Mouse (Mus musculus) spleen, postnatal 4 days (tissue): ENCODE measurements around the gene Pced1b.
"Not testable (repeated sequence)": the region's sequence is repeated elsewhere in the genome, so short reads cannot be mapped to it uniquely, and the experiment has no call there.

Source experiments
- DNase-seq, 2 experiments: peaks; one replicate each; pipeline ENCODE4 v3.0.0; 2022; ENCODE audit warnings: low spot score in 2 of 2

Pced1b gene

DNA sequence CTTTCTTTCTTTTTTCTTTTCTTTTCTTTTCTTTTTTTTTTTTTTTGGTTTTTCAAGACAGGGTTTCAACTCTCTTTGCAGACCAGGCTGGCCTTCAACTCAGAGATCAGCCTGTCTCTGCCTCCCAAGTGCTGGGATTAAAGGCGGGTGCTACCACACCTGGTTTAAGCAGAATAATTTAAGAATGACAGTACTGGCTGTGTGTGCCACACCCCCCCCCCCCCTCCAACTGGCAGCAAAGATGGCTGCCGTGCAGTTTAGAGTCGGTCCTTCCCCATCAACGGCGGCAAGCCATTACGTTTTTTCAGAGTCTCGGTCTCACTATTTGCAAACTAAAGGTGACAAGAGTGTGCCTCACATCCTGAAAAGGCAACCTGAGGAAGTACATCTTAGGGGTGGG, 124.0 kb downstream of the Pced1b start:
- no peak for DNase-seq

DNA sequence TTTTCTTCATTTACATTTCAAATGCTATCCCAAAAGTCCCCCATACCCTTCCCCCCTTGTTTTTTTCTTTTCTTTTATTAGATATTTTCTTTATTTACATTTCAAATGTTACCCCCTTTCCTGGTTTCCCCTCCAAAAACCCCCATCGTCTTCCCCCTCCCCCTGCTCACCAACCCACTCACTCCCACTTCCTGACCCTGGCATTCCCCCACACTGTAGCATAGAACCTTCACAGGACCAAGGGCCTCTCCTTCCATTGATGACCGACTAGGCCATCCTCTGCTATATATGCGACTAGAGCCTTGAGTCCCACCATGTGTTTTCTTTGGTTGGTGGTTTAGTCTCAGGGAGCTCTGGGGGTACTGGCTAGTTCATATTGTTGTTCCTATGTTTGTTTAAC, 125.1 kb downstream of the Pced1b start:
- DNase-seq = not testable (repeated sequence)

DNA sequence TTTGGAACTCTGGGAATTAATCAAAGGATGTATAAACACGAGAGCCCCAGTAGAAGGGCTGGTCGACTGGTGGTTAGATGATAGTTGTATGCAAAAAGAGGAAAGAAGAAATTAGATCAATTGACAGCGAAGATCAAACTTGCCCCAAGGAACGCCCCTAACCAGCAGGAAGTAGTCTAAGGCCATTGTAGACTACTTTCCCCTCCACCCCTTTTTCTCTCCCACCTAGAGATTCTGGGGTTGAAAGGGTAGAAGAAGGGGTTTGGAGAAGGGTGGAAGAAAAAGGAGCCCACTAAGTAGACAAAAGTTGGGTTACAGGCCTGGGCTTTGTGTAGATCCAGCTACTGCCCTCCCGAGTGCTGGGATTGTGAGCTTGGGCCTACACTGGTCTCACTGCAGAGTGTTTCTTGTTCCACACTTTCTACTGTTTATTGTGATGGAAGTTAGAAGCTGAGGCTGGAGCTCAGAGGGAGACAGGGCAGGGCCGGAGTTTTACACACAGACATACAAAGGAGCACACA, 125.8 kb downstream of the Pced1b start:
- DNase-seq = no peak

DNA sequence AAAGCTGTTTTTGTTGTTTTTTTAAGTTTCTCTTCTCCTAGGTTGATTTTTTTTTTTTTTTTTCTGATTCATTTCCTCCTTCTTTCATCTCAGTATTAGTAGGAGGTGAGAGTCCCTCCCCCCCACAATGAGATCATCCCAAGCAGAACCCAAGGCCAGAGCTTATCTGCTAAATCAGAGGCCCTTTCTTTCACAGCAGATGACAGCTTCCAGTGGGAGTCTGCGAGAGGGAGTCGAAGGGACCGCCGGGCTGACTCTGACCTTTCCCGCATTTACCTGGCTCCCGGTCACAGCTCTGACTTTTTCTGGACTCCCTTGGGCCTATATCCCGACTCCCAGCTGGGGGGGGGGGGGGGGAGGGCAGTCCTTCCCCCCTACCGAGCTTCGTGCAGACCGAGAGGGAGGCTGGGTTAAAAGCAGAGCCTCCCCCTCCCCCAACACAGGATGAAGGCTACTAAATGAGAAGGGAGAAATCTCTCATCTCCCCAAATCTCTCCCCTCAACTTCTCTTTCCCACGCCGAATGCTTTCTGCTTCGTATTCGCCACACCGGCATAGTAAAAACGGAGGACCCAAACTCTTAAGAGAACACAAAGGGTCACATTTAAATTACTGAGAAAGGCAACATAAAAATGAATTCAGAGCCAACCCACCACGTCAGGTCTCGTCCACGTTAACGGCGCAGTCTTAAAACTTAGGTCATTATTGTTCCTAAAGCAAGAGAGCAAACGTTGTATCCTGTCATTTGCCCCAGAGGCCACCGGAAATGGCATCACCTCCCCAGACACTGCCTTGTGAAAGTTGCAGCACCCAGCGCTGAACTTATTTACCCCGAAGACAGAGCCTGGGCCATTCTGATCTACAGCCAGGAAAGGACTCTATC, 126.5 kb downstream of the Pced1b start:
- DNase-seq = peak; percentile 51 to 78

DNA sequence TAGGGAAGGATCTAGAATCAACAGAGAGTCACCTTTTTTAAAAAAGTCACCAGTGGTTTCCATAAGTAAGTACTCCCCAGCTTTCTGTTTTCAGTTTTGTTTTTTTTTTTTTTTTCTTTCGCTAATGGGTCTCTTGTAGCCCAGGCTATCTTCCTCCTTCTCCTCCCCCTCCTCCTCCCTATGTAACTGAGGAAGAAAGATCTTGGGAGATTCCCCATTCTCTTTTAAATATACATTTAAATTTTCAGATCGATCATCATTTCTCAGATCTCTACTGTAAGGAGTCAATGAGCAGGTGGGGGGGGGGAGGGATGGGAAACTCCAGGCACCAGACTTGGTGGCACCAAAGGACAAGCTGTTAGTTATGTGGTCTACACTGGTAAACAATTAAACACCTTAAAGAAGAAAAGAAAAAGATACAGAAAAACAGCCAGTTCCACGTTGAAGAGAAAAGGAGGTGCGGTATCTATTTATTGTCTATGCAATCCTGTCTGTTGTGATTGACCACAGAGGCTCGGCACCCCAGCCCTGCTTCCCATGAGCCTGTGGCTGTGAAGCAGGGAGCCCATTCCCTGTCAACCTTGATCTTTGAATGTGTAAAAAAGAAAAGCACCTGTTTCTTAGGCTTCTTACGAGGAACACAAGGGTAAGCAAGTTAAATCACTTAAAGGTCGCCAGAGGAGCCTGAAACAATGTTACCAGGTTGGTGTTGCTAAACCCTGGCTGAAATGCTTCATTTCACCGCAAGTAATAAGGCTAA, 127.4 kb downstream of the Pced1b start:
- DNase-seq = no peak

DNA sequence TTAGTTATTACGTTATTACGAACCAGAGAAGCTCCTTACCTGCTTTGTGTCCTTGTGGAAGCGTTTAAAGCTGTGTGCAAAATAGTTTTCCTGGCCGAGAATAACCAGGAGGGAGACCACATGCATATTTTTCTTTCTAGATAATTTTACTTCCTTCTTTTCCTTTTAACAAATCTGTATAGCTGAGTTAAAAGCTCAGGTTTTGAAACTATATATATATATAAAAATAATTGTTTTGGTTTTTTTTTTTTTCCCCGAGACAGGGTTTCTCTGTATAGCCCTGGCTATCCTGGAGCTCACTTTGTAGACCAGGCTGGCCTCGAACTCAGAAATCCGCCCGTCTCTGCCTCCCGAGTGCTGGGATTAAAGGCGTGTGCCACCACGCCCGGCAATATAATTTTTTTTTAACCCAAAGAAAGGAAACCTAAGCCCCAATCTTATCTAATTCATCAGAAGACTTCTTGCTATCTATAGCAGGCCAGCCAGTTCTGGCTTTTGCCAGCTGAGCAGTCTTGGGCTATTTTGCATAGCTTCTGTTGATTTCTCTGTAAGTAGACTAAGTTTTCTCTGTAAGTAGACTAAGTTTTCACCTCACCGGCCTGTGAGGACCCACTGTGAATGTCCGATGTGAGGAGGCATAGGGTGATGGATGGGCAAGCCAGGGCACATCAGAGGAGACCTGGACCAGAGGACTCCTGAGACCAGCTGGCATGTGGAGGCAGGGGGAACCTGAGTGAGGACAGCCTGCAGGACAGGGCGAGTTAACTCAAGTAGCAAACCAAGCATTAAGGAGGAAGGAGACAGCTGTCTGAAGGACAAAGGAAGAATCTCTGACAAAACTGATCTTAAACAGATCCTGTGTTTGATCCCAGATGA, 128.2 kb downstream of the Pced1b start:
- no peak for DNase-seq

DNA sequence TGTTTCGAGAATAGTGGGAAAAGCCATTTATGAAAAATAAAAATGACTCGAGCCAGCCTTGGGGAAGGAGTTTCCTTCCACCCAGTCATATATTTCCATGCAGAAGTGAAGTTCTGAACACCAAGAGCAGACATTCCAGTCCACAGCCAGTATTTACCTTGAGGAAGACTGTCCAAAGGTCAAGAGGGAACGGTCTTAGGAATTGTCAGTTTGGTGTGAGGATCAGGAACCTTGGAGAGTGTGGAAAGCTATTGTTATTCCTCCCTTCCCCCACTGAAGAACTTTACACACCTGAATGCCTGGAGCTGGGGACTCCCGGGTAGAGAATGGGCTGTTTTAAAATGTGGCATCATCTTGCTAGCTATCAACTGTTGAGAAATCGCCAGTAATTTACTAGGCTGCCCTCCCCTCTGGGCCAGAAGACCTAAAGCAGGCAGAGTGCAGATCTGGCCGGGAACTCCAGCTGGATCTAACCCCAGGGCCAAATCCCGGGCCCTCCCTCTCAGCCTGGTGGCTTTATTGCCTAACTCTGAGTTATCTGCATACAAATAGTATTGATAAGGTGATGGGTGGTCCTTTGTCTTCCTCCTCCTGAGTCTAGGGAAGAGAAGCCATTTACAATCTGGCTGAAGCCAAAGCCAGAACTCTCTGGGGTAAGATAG, 129.3 kb downstream of the Pced1b start:
- no peak for DNase-seq

DNA sequence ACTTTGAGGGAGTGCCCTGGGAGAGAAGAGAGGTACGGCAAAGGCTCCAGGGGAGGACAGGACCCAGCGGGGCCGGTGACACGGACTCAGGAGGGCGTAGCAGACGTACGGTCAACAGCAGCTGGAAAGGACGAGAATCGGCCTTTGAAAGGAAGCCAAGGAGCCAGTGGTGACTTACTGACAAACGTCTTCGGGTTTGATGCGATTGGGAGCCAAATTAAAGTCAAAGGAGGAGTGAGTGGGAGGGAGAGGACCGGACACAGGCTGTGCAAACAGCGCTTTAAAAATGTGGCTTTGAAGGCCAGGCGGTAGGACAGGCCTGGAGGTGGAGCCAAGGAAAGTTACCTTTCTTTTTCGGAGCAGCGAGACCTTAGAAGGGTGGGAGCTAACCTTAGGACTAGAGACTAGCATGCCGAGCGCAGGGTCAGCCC, 129.9 kb downstream of the Pced1b start:
- no peak for DNase-seq

DNA sequence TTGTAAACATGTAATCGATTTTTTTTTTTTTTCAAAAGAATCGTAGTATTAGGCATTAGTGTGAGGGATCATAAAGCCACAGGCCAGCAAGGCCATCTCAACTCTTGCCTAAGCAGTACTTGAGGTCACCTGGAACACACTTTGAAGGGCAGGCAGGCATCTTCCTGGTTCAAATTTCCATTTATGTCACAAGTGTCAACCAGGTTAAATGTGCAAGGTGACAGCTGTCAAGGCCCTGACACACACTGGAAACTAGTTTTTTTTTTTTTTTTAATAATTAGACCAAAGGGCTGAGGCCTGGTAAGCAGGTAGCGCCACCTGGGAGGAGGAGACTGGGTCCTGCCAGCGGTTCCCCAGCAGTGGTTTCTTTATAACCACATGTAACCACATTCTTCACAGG, 131.2 kb downstream of the Pced1b start:
- no peak for DNase-seq

DNA sequence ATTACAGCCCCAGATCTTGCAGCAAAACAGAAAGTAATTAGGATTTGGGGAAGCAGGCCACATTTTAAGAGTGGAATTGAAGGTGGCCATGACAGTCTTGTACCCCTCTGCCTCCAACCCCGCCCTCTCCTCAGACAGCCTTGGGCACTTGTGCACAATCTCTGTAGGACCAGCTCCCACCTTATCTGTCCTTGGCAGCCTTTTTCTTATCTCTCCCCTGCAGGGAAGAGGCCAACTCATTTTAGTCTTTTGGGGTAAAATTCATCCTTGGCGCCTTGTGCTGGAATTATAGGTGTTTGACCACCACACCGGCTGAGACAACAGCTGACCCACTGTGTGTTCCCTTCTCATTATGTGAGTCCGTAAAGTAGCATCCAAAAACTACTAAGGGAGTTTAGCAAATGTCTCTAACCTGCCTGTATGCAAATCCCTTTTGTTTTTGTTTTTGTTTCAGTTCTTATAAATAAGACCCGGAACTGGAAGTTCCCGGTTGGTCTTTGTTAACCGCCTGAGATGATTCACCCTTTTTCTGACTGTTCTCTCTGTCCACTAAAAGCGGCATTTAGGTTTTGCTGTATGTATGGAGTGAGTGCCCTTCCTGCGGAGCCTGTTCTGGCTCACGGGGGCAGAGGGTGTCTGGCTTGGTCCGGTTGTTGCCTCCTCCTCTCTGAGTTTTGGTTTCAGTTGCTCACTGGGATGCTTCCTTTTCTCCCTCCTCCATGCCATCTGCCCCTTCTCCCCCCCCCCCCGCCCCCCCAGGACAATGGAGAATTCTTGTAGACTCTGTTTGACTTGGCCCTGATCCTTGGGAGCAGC, 132.8 kb downstream of the Pced1b start:
- peak; percentile 75 to 77 for DNase-seq

DNA sequence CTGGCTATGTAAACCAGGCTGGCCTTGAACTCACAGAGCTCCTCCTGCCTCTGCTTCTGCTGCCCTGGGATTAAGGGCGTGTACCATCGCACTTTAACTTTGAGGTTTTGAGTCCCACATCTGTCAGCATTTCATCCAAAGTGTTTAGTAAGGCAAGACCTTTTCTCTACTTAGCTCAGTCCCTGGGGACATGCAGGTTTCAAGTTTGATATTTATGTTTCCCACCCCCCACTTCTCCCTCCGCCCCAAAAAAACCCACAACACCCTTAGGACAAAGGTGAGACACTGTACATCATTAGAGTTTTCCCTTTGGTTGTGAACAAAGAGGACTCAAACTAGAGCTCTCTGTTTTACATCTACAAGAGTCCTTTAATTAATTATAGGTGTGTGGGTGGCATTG, 135.7 kb downstream of the Pced1b start:
- DNase-seq = no peak

DNA sequence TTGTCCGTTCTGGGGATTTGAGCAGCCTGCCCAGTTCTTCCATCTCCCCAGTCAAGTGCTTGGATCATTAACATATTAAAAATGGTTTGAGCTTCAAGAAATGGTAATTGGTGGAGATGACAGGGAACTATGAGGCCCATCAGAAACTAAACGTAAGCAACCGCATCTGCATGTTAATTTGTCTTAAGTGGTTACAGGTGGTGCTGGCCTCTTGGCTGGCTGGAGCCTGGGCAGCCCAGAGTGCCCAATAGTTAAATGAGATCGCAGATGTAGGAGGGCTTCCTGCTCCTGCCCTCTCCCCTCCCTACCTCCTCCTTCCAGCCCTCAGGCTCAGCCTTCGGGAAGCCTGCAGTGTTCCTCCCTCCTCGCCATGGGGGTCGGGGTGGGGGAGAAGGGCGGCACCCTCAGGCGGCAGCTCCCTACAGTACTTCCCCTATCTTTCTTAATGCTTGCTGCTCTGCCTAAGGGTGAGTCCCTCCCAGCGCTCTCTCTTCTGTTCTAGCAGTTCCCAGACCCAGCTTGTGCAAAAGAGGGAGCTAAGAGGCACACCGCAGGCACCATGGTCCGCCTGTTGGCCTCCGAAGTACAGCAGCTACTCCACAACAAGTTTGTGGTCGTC, 136.7 kb downstream of the Pced1b start:
- no peak for DNase-seq

DNA sequence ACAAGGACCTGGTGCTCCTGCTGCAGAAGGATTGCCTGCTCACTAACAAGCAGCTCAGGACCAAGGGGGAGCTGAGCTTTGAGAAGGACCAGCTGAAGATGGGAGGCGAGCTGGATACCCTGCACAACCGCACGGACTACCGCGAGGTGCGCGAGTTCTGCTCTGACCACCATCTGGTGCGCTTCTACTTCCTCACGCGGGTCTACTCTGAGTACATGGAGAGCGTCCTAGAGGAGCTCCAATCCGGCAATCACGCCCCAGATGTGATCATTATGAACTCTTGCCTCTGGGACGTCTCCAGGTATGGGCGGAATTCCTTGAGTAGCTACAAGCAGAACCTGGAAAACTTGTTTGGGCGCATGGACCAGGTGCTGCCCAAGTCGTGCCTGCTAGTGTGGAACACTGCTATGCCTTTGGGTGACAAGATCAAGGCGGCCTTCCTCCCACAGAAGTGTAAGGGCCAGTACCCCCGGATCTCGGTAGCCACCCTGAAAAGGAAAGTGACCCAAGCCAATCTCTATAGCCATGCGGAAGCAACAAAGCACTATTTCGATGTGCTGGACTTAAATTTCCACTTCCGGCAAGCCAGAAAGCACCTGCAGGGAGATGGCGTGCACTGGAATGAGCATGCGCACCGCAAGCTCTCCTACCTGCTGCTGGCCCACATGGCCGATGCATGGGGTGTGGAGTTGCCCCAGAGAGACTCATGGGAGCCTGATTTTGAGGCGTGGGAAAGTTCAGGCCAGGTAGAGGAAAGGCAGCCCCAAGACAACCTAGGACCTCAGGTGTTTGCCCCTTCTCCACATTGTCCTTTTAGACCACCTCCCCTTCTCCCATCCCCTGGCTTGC, 137.5 kb downstream of the Pced1b start:
- no peak for DNase-seq

DNA sequence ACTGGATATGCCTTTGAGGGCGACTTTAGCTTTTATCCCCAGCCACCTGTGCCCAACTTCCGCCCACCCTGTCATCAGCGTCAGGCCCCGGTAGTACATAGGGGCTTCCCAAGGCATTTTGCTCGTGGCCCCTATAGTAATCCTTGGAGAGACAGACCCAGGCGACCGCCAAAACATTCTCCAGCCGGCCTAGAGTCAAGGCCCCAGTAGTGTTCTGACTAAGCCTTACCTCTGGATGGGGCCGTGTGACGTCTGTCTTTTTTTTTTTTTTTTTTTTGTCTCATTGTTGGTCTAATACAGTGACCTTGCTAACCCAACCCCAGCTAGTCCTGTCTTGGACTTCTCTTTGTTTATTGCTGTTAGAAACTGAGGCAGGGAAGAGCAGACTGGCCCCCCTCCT, 138.3 kb downstream of the Pced1b start:
- DNase-seq = not testable (repeated sequence)

DNA sequence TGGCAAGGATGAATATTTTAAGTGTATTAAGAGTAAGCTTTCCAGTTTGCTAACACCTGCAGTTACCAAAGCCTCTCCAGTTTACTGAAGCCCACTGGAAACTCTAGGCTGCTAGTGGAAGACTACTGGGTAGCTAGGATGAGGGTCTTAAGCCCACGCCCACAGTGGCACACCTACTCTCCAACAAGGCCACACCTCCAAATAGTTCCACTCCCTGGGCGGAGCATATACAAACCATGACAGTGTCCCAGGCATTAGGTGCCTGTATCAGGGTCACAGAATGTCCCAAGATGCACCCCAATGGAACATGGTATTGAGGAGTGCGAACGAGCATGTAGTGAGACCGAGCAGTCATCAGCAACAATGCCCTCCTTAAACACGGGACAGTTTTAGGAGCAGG, 140.9 kb downstream of the Pced1b start:
- DNase-seq = no peak

DNA sequence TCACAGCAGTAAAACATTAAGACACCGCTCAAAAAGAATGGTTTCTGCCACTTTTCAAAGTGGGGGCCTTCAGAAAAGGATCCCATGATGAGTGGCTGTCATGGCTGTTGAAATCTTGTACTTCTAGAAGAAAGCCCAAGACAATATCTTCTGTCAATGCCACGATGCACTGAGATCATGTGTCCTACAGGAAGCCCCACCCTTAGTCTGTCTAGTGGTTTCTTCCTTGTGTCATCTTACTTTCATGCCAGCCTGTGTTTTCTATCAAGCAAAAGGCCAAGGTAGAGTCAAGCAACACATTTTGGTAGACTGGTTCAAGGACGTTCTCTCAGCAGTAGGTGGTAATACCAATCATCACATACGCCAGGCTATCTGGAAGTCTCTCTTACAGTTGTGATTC, 142.7 kb downstream of the Pced1b start:
- DNase-seq = no peak

DNA sequence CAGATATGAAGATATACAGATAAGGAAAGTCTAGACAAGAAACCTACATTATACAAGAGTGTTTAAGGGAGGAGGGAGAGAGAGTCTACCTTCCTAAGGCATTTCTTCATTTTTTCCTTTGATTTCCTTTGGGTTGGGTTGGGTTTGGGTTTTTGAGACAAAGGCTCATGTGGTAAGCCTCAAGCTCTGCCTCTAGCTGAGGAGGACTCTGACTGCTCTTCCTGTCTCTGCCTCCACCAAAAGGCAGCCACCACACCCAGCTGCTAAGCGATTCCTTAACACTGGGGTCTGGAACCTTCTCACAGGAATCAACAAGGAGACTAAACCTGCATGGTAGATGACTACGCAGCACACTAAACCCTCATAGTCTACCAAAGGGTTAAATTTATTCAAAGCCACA, 143.9 kb downstream of the Pced1b start:
- no peak for DNase-seq

DNA sequence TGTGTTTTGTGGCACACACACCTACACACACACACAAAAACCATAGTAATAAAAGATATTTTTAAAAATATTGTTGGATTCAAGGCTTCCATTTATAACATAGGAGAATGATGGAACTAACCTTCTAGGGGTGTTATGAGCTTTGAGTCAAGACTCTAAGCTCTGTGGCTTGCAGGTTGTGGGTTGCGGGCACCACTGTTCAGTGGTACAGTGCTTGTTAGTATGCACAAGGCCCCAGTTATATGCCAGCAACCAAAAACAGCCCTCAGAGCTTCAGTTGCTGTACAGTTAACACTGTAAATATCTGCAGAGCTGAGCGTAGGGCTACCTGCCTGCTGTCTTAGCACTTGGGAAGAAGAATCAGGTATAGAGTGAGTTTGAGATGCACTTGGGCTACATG, 144.5 kb downstream of the Pced1b start:
- no peak for DNase-seq

DNA sequence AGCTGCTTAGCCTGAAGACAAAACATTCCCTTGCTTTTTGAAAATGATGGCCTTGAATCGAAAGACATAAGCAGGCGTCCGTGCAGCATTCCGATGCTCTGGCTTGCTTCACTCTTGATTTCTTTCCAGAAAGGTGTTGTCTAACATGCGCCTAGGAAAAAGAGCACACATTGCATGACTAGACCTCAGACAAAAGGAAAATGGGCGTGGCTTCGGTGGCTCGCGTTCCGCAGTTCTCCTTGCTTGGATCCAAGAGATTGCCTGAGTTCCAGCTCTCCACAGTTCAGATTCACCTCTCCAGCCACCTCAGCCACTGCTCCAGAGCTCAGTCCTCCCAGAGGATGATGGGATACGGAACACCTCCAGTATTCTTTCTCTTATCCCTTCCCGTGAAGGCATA, 147.7 kb downstream of the Pced1b start:
- no peak for DNase-seq
